20 mouse cellular contexts compared by ENCODE assay signal in genomic region chr4:136304181-136304580, GRCm38 (mm10). TPM values are rescaled to one million over a fixed set of nuclear protein-coding genes. Genes with fewer than 3 reads are reported as not detected.
DNase-seq lines count a peak whose midpoint lies in the region; ATAC-seq and TF ChIP-seq lines count a peak whose summit lies in the region.
"Had no signal": no experiment of that assay in that cellular context is flagged by ENCODE, and none has a peak within 500 bp of the region (broad histone marks: within the 10 kb centered on the region; RNA-seq: fewer than 3 reads in every experiment).

No protein-coding gene starts in this region.

- no peak for ATAC-seq in kidney, embryonic 16.5 days (ENCODE audit: low FRiP score, low TSS enrichment)
- peak; percentile 62 for ATAC-seq in lung, postnatal 0 days
- ATAC-seq: activated CD4-positive, CD25-positive, alpha-beta regulatory T cell, adult 4 months; forebrain, embryonic 13.5 days; inflammation-experienced regulatory T-cells, adult 6 months; midbrain, embryonic 13.5 days had no signal

- in situ Hi-C loops in ES-E14 (cut with MboI; ENCODE audit: low sequenced_read_pairs in 2 of 2, unreplicated experiment in 2 of 2): no loop called here

- H3K27me3 ChIP-seq in kidney, embryonic 16.5 days (ENCODE audit: insufficient read depth, low read length): no peaks in the 10 kb centered on the region
- no peaks in the 10 kb centered on the region for H3K27me3 ChIP-seq in lung, postnatal 0 days (replicated peaks; ENCODE audit: insufficient read depth, low read length)
- H3K27me3 ChIP-seq: forebrain, embryonic 13.5 days; midbrain, embryonic 13.5 days; neural tube, embryonic 15.5 days had no signal

- no peak overlapping the region for H3K4me3 ChIP-seq in kidney, embryonic 16.5 days (ENCODE audit: low read length)
- H3K4me3 ChIP-seq in ES-E14 (ENCODE audit: insufficient read depth in 1 of 2, low read depth in 1 of 2, low read length in 2 of 2, poor library complexity in 1 of 2, severe bottlenecking in 1 of 2): no peak overlapping the region
- H3K4me3 ChIP-seq in lung, postnatal 0 days (ENCODE audit: low read depth, low read length): no peak overlapping the region
- H3K4me3 ChIP-seq: forebrain, embryonic 13.5 days; midbrain, embryonic 13.5 days; myocyte; neural tube, embryonic 15.5 days had no signal

- 0 out of 2 replicates have a peak, but pooled peaks cover 2% of the 10 kb centered on the region for H3K4me1 ChIP-seq in kidney, embryonic 16.5 days (ENCODE audit: insufficient read depth, low read length)
- H3K4me1 ChIP-seq in ES-E14 (ENCODE audit: control insufficient read depth in 2 of 2, insufficient read depth in 2 of 2, low read length in 2 of 2, poor library complexity in 1 of 2): no peaks in the 10 kb centered on the region
- no peaks in the 10 kb centered on the region for H3K4me1 ChIP-seq in lung, postnatal 0 days (ENCODE audit: insufficient read depth, low read depth, low read length)

- no peak for TF ChIP-seq CTCF in lung, postnatal 0 days (IDR thresholded peaks at IDR 0.05)

- no peaks in the 10 kb centered on the region for H3K36me3 ChIP-seq in kidney, embryonic 16.5 days (ENCODE audit: insufficient read depth, low read length)
- H3K36me3 ChIP-seq in ES-E14 (ENCODE audit: control insufficient read depth, insufficient read depth, low read length, poor library complexity, severe bottlenecking): no peaks in the 10 kb centered on the region
- no peaks in the 10 kb centered on the region for H3K36me3 ChIP-seq in lung, postnatal 0 days (ENCODE audit: insufficient read depth, low read length)
- H3K36me3 ChIP-seq: midbrain, embryonic 13.5 days; neural tube, embryonic 15.5 days had no signal

- DNase-seq in kidney, adult 18-20 months: peak; percentile 20
- peak; percentile 41 for DNase-seq in ES-E14 (ENCODE audit: low read depth, low spot score)
- DNase-seq in ZHBTc4 (ENCODE audit: low read depth, low spot score): peak; percentile 83
- DNase-seq in lung, postnatal 0 days (ENCODE audit: low spot score): peak; percentile 75
- no peak for DNase-seq in right cerebral cortex, postnatal 4 days
- DNase-seq in cerebellum, postnatal 36 days: no peak
- no peak for DNase-seq in urinary bladder, adult 18-20 months (ENCODE audit: low spot score in 2 of 2)
- DNase-seq: adrenal gland, postnatal 25 days; cerebellum, adult 18-20 months; gastrocnemius, postnatal 36 days; thymus, postnatal 4 days had no signal

- no peak overlapping the region for H3K4me2 ChIP-seq in kidney, embryonic 16.5 days (replicated peaks; ENCODE audit: low read depth, low read length)
- no peak overlapping the region for H3K4me2 ChIP-seq in lung, postnatal 0 days (replicated peaks; ENCODE audit: low read depth, low read length)
- H3K4me2 ChIP-seq: forebrain, embryonic 13.5 days; liver, embryonic 11.5 days; midbrain, embryonic 13.5 days; neural tube, embryonic 15.5 days had no signal

- H3K9me3 ChIP-seq in kidney, embryonic 16.5 days (ENCODE audit: low read length): no peaks in the 10 kb centered on the region
- no peaks in the 10 kb centered on the region for H3K9me3 ChIP-seq in ES-E14 (ENCODE audit: control insufficient read depth, insufficient read depth, low read depth, low read length)
- no peaks in the 10 kb centered on the region for H3K9me3 ChIP-seq in lung, postnatal 0 days (ENCODE audit: low read length)
- H3K9me3 ChIP-seq: forebrain, embryonic 13.5 days; neural tube, embryonic 15.5 days had no signal

- TF ChIP-seq EP300 in lung, postnatal 0 days (IDR thresholded peaks at IDR 0.05): peak; percentile 69

- 54% methylated on average over 2 of the region's 2 CpGs for WGBS in kidney, embryonic 16.5 days
- WGBS in lung, postnatal 0 days: 35% methylated on average over 2 of the region's 2 CpGs

- no peak overlapping the region for H3K27ac ChIP-seq in kidney, embryonic 16.5 days (ENCODE audit: low read length)
- no peak overlapping the region for H3K27ac ChIP-seq in ES-E14 (ENCODE audit: insufficient read depth, low read depth, low read length, poor library complexity, severe bottlenecking)
- H3K27ac ChIP-seq in lung, postnatal 0 days (ENCODE audit: low read length): no peak overlapping the region
- H3K27ac ChIP-seq: forebrain, embryonic 13.5 days; midbrain, embryonic 13.5 days; neural tube, embryonic 15.5 days had no signal

- no peak overlapping the region for H3K9ac ChIP-seq in kidney, embryonic 16.5 days (replicated peaks; ENCODE audit: low read length)
- no peak overlapping the region for H3K9ac ChIP-seq in ES-E14 (ENCODE audit: insufficient read depth, low read depth, low read length, poor library complexity, severe bottlenecking)
- H3K9ac ChIP-seq in lung, postnatal 0 days (replicated peaks; ENCODE audit: low read depth): no peak overlapping the region
- H3K9ac ChIP-seq: forebrain, embryonic 13.5 days; midbrain, embryonic 13.5 days; neural tube, embryonic 15.5 days had no signal

TF ChIP-seq in ES-E14, 5 proteins besides CTCF, POLR2A, EP300 and RAD21:
- TF ChIP-seq HCFC1 (IDR thresholded peaks at IDR 0.05; ENCODE audit: borderline replicate concordance, insufficient read depth, low read length) (no peak), CHD2 (IDR thresholded peaks at IDR 0.05; ENCODE audit: low read depth, low read length) (no peak), MAFK (IDR thresholded peaks at IDR 0.05; ENCODE audit: insufficient read depth, low read depth, low read length) (no peak), ZNF384 (IDR thresholded peaks at IDR 0.05; ENCODE audit: low read depth, low read length) (no peak), ZC3H11A (IDR thresholded peaks at IDR 0.05; ENCODE audit: borderline replicate concordance, low read depth, low read length) (no peak)

RNA-seq across cellular contexts. Expression of gene Hnrnpr, which starts 6.6 kb away (rescaled TPM):
- 181 TPM in 2 replicates for polyA plus RNA-seq in kidney, embryonic 16.5 days (2015; fragmentation: Nextera tagmentation; extraction: Ambion mirVana)
- total RNA-seq in ES-E14 (2012; rRNA removed): 58.1 and 73.4 TPM in 2 replicates
- polyA plus RNA-seq in lung, postnatal 0 days (2015; fragmentation: Nextera tagmentation; extraction: Ambion mirVana): 82.2 and 82.9 TPM in 2 replicates

RNA-seq across cellular contexts. Expression of gene Zfp46, which starts 19.7 kb away (rescaled TPM):
- polyA plus RNA-seq in kidney, embryonic 16.5 days (2015; fragmentation: Nextera tagmentation; extraction: Ambion mirVana): 25.3 and 26.7 TPM in 2 replicates
- total RNA-seq in ES-E14 (2012; rRNA removed): 5.8 and 6.1 TPM in 2 replicates
- 18.4 and 21.0 TPM in 2 replicates for polyA plus RNA-seq in lung, postnatal 0 days (2015; fragmentation: Nextera tagmentation; extraction: Ambion mirVana)

RNA-seq across cellular contexts. Expression of gene Tcea3, which starts 56.7 kb away (rescaled TPM):
- polyA plus RNA-seq in kidney, embryonic 16.5 days (2015; fragmentation: Nextera tagmentation; extraction: Ambion mirVana): 8.6 and 11.4 TPM in 2 replicates
- 75.1 and 104 TPM in 2 replicates for total RNA-seq in ES-E14 (2012; rRNA removed)
- polyA plus RNA-seq in lung, postnatal 0 days (2015; fragmentation: Nextera tagmentation; extraction: Ambion mirVana): 26.8 and 29.1 TPM in 2 replicates
- total RNA-seq: MEL had no signal

Comparison
In these comparisons a context has a peak if more than half of its experiments do, and no peak if none do; other contexts are left out.
1. DNase-seq: peak in kidney, adult 18-20 months (single experiment), ES-E14 (single experiment), ZHBTc4 (single experiment) and lung, postnatal 0 days (single experiment); none in right cerebral cortex, postnatal 4 days (single experiment), cerebellum, postnatal 36 days (0 of 2) and urinary bladder, adult 18-20 months (0 of 2).